Mouse (Mus musculus) stomach, embryonic 16.5 days (tissue): ENCODE measurements around the gene Jade3. TPM values are rescaled to one million over a fixed set of nuclear protein-coding genes. Genes with fewer than 3 reads are reported as not detected.

Experiments
- ATAC-seq: fragments of 200-750 bp; cut with Nextera tagmentation; 2 replicates; pipeline ENCODE4 v1.8.0; 2017; ENCODE audit warnings: moderate number of reproducible peaks, moderate TSS enrichment; ENCODE audit not compliant: insufficient read depth, low FRiP score
- H3K27ac ChIP-seq: fragments of 300-500 bp; sonication (generic); 2 replicates; pipeline ENCODE4 v1.5.1; 2014; ENCODE audit warnings: low read length
- H3K27me3 ChIP-seq: fragments of 300-500 bp; sonication (generic); 2 replicates; pipeline ENCODE4 v1.6.1; 2014; ENCODE audit warnings: low read length, control low read depth, mixed read lengths; ENCODE audit not compliant: control insufficient read depth, insufficient read depth
- H3K36me3 ChIP-seq: fragments of 300-500 bp; sonication (generic); 2 replicates; pipeline ENCODE4 v1.6.1; 2014; ENCODE audit warnings: low read length; ENCODE audit not compliant: control insufficient read depth, insufficient read depth
- H3K4me1 ChIP-seq: fragments of 300-500 bp; sonication (generic); 2 replicates; pipeline ENCODE4 v1.6.1; 2014; ENCODE audit warnings: low read length, control low read depth, mixed read lengths; ENCODE audit not compliant: control insufficient read depth, insufficient read depth
- H3K4me2 ChIP-seq: fragments of 300-500 bp; sonication (generic); 2 replicates; pipeline ENCODE4 v1.6.1; 2014; ENCODE audit warnings: low read depth, low read length, mixed read lengths
- H3K4me3 ChIP-seq: fragments of 300-500 bp; sonication (generic); replicated peaks from 2 replicates; pipeline ENCODE4 v1.5.1; 2014; ENCODE audit warnings: mild to moderate bottlenecking, low read length
- H3K9ac ChIP-seq: fragments of 300-500 bp; sonication (generic); 2 replicates; pipeline ENCODE4 v1.6.1; 2014; ENCODE audit warnings: low read length
- H3K9me3 ChIP-seq: fragments of 300-500 bp; sonication (generic); replicated peaks from 2 replicates; pipeline ENCODE4 v1.6.1; 2016; ENCODE audit warnings: low read length, control low read depth; ENCODE audit not compliant: control insufficient read depth
- WGBS: fragments of 180-500 bp; shearing (Covaris S2); extraction: QIAGEN DNeasy Blood & Tissue Kit; methylation state at CpG from one replicate; pipeline ENCODE4 v1.1.7; 2014; 5-methylcytosine and 5-hydroxymethylcytosine counted together
- polyA plus RNA-seq: library from polyadenylated mRNA; unstranded; fragments of >200 nt; fragmentation: Nextera tagmentation; extraction: Ambion mirVana; gene quantifications from 2 replicates; pipeline ENCODE4 v1.2.1, GENCODE M21; 2015

The Jade3 gene
- polyA plus RNA-seq, 1 experiment from 2014 or later, result 7.6 TPM

DNA sequence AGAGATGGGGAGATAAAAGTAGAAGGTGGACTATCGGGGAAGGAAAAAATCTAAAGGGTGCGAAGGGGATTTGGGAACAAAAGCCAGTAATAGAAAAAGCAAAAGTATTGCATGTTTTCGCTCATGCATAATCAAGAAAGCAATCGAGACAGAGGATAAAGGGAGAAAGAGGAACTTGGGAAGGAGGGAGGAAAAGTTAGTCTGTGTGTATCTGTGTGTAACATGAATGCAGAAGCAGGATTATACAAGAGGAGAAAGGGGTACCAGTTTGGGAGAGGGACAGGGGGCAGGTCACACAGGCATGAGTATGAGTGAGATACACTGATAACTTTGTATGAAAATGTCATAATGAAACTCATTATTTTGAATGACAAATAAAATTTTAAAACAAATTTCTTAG lies 14.1 kb upstream of the Jade3 start:
- no peak overlapping the region for H3K9ac ChIP-seq
- H3K4me2 ChIP-seq, result no peak overlapping the region
- H3K4me1 ChIP-seq, result no peaks in the 10 kb centered on the region

DNA sequence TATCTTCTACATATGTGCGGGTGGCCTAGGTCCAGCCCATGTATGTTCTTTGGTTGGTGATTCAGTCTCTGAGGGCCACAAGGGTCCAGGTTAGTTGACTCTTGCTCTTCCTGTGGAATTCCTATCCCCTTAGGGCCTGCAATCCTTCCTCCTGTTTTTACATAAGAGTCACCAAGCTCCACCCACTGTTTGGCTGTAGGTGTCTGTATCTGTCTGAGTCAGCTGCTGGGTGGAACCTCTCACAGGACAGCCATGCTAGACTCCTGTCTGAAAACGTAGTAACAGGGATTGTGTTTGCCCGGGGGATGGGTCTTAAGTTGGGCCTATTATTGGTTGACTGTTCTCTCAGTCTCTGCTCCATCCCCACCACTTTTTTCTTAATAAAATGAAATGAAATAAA lies 13.3 kb upstream of the Jade3 start:
- no peak for ATAC-seq
- Histone ChIP-seq H3K4me1 (no peaks in the 10 kb centered on the region), H3K27me3 (no peaks in the 10 kb centered on the region), H3K36me3 (no peaks in the 10 kb centered on the region), H3K9ac (no peak overlapping the region), H3K27ac (no peak overlapping the region), H3K9me3 (no peaks in the 10 kb centered on the region), H3K4me2 (no peak overlapping the region), H3K4me3 (no peak overlapping the region)
- 76% methylated on average over 3 of the region's 3 CpGs for WGBS

More for the DNA sequence above, 14.1 kb upstream of the Jade3 start:
- Histone ChIP-seq H3K27me3 (no peaks in the 10 kb centered on the region), H3K36me3 (no peaks in the 10 kb centered on the region), H3K27ac (no peak overlapping the region), H3K9me3 (no peaks in the 10 kb centered on the region), H3K4me3 (no peak overlapping the region)
- WGBS, result 79% methylated on average over 4 of the region's 4 CpGs
- no peak for ATAC-seq

DNA sequence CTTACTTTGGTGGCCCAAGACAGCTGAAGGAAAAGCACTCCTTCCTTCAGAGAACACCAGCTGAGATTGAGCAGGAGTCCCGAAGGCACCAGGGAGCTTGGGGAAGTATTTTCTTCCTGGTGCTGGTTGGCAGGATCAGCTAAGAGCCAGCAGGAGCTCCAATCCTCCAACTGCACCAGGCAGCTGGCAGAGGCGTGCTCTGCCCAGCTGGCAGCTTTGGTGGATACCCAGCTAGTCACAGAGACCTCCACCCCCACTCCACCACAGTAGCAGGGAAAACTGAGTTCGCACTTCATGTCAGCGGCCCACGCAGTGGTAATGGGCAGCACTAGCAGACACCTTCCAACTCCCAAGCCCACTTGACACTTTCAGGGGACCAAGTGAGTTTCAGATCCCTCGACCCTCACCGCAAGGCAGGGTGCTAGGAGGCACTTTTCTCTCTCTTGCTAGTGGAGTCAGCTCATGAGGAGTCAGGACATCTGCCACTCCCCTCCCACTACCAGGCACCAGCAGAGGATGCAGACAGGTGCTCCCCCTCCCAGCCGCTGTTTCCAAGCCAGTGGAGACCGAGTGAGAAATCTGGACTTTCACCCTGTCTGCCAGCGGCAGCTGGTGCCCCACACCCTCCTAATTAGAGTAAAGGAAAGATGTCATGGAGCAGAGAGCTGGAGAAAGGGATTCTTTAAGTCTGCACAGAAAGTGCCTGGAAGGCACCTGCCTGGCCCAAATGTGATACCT lies 10.4 kb upstream of the Jade3 start:
- H3K27ac ChIP-seq, result no peak overlapping the region

GRCm38 (mm10) chrX:20418461-20418860 lies 7.0 kb upstream of the Jade3 start:
- Histone ChIP-seq H3K27ac (no peak overlapping the region), H3K4me1 (no peaks in the 10 kb centered on the region), H3K36me3 (no peaks in the 10 kb centered on the region), H3K4me2 (no peak overlapping the region), H3K27me3 (no peaks in the 10 kb centered on the region), H3K9me3 (no peaks in the 10 kb centered on the region), H3K9ac (no peak overlapping the region), H3K4me3 (no peak overlapping the region)
- WGBS, result 71% methylated on average over 2 of the region's 2 CpGs
- no peak for ATAC-seq

More for the DNA sequence above, 10.4 kb upstream of the Jade3 start:
- H3K4me3 ChIP-seq, result no peak overlapping the region
- H3K27me3 ChIP-seq, result no peaks in the 10 kb centered on the region
- 42% methylated on average over 10 of the region's 10 CpGs for WGBS
- ATAC-seq, result peak; percentile 72; the same call in 1 of the 2 replicates
- no peaks in the 10 kb centered on the region for H3K9me3 ChIP-seq
- no peak overlapping the region for H3K4me2 ChIP-seq
- H3K36me3 ChIP-seq, result no peaks in the 10 kb centered on the region
- H3K4me1 ChIP-seq, result no peaks in the 10 kb centered on the region
- no peak overlapping the region for H3K9ac ChIP-seq

DNA sequence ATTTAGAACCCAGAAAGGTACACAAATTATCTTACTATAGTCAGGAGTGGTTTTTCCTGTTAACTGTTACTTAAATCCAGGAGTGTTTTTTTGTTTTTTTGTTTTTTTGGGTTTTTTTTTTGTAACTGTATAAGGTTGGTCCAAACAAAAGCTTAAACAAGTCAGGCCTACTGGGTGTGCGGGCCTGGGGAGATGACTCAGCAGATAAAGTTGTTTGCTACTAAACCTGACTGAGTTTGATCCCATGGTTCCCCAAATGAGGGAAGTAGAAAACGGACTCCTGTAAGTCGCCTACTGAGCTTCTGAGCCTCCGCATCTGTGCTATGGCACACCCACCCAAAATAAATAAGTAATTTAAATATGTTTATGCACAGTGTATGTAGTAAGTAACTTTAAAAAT lies 6.0 kb upstream of the Jade3 start:
- 75% methylated on average over 4 of the region's 4 CpGs for WGBS
- Histone ChIP-seq H3K36me3 (no peaks in the 10 kb centered on the region), H3K4me3 (no peak overlapping the region), H3K27ac (no peak overlapping the region), H3K27me3 (no peaks in the 10 kb centered on the region), H3K9ac (no peak overlapping the region), H3K9me3 (no peaks in the 10 kb centered on the region), H3K4me1 (no peaks in the 10 kb centered on the region), H3K4me2 (no peak overlapping the region)
- no peak for ATAC-seq

- Histone ChIP-seq H3K4me3 (peak overlapping the region; percentile 59), H3K27ac (peak overlapping the region; percentile 79), H3K9ac (peak overlapping the region; percentile 75), H3K36me3 (no peaks in the 10 kb centered on the region), H3K27me3 (no peaks in the 10 kb centered on the region), H3K4me1 (no peaks in the 10 kb centered on the region), H3K9me3 (no peaks in the 10 kb centered on the region), H3K4me2 (peak overlapping the region; percentile 56)
- ATAC-seq, result peak; percentile 18; the same call in 1 of the 2 replicates
- 24% methylated on average over 22 of the region's 51 CpGs for WGBS
Observed at GRCm38 (mm10) chrX:20425839-20426449, 456 bp downstream of the Jade3 start.

DNA sequence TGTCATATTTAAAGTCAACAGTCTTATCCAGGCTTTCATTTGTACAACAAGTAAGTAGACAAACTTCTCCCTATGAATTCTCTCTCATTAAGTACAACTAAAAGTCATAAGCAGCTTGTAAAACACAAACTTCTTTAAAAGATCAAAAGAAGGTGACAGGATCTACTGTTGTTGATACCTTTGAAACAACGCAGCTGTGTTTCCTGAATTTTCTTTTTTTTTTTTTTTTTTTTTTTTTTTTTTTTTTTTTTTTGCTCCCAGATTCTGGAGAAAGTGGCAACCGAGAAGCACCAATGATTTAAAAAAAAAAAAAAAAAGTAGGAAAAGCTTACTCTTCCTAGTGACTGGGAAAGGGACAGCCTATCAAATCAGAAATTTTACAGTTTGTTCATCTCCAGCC lies 57.7 kb downstream of the Jade3 start:
- Histone ChIP-seq H3K4me2 (no peak overlapping the region), H3K36me3 (no peaks in the 10 kb centered on the region), H3K27me3 (no peaks in the 10 kb centered on the region), H3K9ac (no peak overlapping the region), H3K9me3 (no peaks in the 10 kb centered on the region), H3K4me1 (no peaks in the 10 kb centered on the region), H3K4me3 (no peak overlapping the region), H3K27ac (no peak overlapping the region)
- WGBS, result 65% methylated on average over 2 of the region's 2 CpGs
- ATAC-seq, result no peak

DNA sequence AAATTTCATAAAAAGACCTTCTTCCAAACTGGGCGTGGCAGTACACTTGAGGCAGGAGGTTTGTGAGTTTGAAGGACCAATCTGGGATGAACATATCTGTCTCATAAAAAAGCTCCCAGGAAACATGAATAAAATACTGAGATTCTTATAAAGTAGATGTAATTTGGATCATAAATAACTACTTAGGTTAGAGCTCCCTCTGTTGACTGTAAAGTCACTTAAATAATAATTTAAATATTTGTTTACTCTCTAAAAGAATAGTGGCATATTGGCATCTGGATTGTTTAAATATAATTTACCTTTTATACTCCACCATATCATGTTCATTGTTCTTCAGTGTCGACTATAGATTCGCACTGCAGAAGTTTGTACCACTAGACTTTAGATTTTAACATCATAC lies 72.2 kb downstream of the Jade3 start:
- Histone ChIP-seq H3K9me3 (no peaks in the 10 kb centered on the region), H3K4me2 (no peak overlapping the region), H3K9ac (no peak overlapping the region), H3K36me3 (peaks cover 3% of the 10 kb centered on the region; the same call in 1 of the 2 replicates), H3K27me3 (no peaks in the 10 kb centered on the region), H3K4me3 (no peak overlapping the region), H3K4me1 (no peaks in the 10 kb centered on the region), H3K27ac (no peak overlapping the region)
- 88% methylated on average over 3 of the region's 3 CpGs for WGBS
- ATAC-seq, result no peak

DNA sequence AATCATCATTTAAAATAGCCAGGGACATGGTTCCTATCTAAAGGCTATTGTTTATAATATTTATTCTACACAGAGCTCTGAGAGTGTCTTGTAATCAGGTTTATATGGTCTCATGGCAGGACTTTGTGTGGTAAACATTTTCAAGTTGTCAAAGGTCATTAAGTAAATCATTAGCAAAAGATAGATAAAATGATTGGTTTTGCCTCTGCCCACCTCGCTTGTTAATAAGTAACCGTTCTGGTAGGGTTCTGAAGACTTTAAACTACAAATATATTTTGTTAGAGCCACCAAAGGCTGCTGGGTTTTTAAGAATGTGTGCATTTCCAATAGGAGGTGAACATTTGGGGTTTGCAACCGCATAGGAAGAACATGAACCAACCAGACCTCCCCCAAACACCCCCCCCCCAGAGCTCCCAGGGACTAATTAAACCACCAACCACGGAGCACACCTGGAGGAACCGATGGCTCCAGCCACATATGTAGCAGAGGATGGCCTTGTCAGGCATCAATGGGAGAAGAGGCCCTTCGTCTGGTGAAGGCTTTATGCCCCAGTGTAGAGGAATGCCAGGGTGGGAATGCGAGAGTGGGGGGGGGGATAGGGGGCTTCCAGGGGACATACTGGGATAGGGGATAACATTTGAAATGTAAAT lies 94.9 kb downstream of the Jade3 start:
- no peak overlapping the region for H3K27ac ChIP-seq
- H3K4me3 ChIP-seq, result no peak overlapping the region
- H3K9ac ChIP-seq, result no peak overlapping the region
- 66% methylated on average over 7 of the region's 7 CpGs for WGBS
- no peaks in the 10 kb centered on the region for H3K4me1 ChIP-seq
- no peaks in the 10 kb centered on the region for H3K27me3 ChIP-seq
- H3K9me3 ChIP-seq, result no peaks in the 10 kb centered on the region
- H3K4me2 ChIP-seq, result no peak overlapping the region
- no peaks in the 10 kb centered on the region for H3K36me3 ChIP-seq
- no peak for ATAC-seq
